Mouse (Mus musculus): ENCODE measurements around the gene Ankle1. TPM values are rescaled to one million over a fixed set of nuclear protein-coding genes. Genes with fewer than 3 reads are reported as not detected.

The Ankle1 gene
- polyA plus RNA-seq, 2 experiments: 17.0 to 60.7 TPM

DNA sequence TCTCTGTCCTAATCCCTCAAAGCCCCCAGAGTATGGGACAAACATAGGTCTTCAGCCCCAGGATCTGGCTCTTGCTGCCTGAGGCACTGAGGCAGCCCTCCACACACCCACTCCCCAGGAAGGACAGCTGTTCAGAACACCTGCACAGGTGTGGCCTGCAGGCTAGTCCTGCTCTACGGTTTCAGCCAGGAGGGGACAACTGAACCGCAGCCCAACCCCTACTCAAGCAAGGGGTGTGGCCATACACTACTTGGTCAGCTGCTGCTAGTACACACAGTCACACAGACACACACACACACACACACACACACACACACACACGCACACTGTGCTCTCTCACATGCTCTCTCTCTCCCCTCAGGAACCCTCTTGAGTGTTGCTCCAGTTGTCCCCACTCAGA, 21.9 kb upstream of the Ankle1 start:
- H3K4me2 ChIP-seq (replicated peaks; ENCODE audit: low read depth, low read length, severe bottlenecking): no peak overlapping the region
- WGBS: 60% methylated on average over 3 of the region's 3 CpGs
- no peaks in the 10 kb centered on the region for H3K27me3 ChIP-seq (ENCODE audit: control insufficient read depth, insufficient read depth, low read length)
- no peak overlapping the region for H3K4me3 ChIP-seq (replicated peaks; ENCODE audit: low read length)
- no peak overlapping the region for H3K9ac ChIP-seq (ENCODE audit: low read depth, low read length, severe bottlenecking)
- H3K4me1 ChIP-seq (ENCODE audit: control insufficient read depth, insufficient read depth, low read length): peaks cover 23% of the 10 kb centered on the region
- no peaks in the 10 kb centered on the region for H3K9me3 ChIP-seq (ENCODE audit: control insufficient read depth, low read length)
- H3K27ac ChIP-seq (replicated peaks; ENCODE audit: low read depth, low read length): no peak overlapping the region
- no peak for ATAC-seq (ENCODE audit: low FRiP score, low read depth)
- no peak for DNase-seq (ENCODE audit: low spot score)
- TF ChIP-seq POLR2A (IDR thresholded peaks at IDR 0.05; ENCODE audit: borderline replicate concordance, extremely low read depth, insufficient read depth, insufficient read length): no peak
- no peaks in the 10 kb centered on the region for H3K36me3 ChIP-seq (ENCODE audit: control insufficient read depth, insufficient read depth, low read length)

DNA sequence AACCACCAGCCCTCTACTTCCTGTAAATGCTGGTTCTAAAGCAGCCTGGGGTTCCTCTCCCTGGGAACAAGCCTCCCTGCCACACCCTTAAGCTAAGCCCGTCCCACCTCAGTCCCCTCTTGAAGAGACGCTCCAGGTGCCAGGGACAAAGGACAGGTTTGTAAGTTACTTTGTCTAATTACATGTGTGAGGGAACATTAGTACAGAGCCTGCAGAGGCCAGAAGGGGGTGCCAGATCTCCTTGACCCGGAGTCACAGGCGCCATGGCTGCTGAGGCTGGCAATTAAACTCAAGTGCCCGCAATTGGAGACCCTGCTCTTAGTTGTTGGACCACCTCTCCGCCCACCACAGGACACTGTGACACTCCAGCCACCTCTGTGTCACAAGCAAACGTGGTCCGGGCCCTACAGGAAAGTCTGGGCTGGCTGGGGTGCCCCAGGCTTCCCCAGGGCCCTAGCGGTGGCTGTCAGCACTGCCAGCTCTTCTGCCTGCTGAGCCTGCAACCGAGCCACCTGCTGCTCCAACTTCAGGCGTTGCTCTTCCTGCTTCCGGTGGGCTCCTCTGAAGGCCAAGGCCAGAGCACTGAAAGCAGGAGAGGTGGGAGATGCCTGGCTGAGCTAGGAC, 20.5 kb upstream of the Ankle1 start:
- Histone ChIP-seq H3K4me1 (ENCODE audit: control insufficient read depth, insufficient read depth, low read length) (peaks cover 10% of the 10 kb centered on the region), H3K36me3 (ENCODE audit: control insufficient read depth, insufficient read depth, low read length) (no peaks in the 10 kb centered on the region), H3K9me3 (ENCODE audit: control insufficient read depth, low read length) (no peaks in the 10 kb centered on the region), H3K27me3 (ENCODE audit: control insufficient read depth, insufficient read depth, low read length) (no peaks in the 10 kb centered on the region), H3K9ac (ENCODE audit: low read depth, low read length, severe bottlenecking) (no peak overlapping the region), H3K4me3 (replicated peaks; ENCODE audit: low read length) (no peak overlapping the region), H3K4me2 (replicated peaks; ENCODE audit: low read depth, low read length, severe bottlenecking) (no peak overlapping the region), H3K27ac (replicated peaks; ENCODE audit: low read depth, low read length) (no peak overlapping the region)
- WGBS: 67% methylated on average over 12 of the region's 12 CpGs
- ATAC-seq (ENCODE audit: low FRiP score, low read depth) (no peak), DNase-seq (ENCODE audit: low spot score) (no peak)
- no peak for TF ChIP-seq POLR2A (IDR thresholded peaks at IDR 0.05; ENCODE audit: borderline replicate concordance, extremely low read depth, insufficient read depth, insufficient read length)

DNA sequence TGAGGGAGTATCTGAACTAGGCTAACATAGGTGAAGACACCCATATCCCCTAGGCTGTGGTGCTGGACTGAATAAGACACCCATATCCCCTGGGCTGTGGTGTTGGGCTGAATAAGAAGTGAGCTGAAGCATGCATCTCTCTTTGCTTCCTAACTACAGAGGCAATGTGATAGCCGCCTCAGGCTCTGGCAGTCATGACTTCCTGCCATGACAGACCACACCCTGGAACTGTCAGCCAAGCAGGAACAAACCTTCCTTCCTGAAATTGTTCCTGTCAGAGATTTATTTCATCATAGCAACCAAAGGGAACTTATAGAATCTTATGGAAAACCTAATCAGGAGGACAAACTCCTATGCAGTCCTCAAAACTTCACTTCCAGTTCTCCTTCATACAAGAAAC, 17.5 kb upstream of the Ankle1 start:
- Histone ChIP-seq H3K27ac (replicated peaks; ENCODE audit: low read depth, low read length) (no peak overlapping the region), H3K4me1 (ENCODE audit: control insufficient read depth, insufficient read depth, low read length) (no peaks in the 10 kb centered on the region), H3K36me3 (ENCODE audit: control insufficient read depth, insufficient read depth, low read length) (no peaks in the 10 kb centered on the region), H3K4me2 (replicated peaks; ENCODE audit: low read depth, low read length, severe bottlenecking) (no peak overlapping the region), H3K27me3 (ENCODE audit: control insufficient read depth, insufficient read depth, low read length) (no peaks in the 10 kb centered on the region), H3K9me3 (ENCODE audit: control insufficient read depth, low read length) (no peaks in the 10 kb centered on the region), H3K4me3 (replicated peaks; ENCODE audit: low read length) (no peak overlapping the region), H3K9ac (ENCODE audit: low read depth, low read length, severe bottlenecking) (no peak overlapping the region)
- DNase-seq (ENCODE audit: low spot score): no peak
- 88% methylated on average over 1 of the region's 1 CpGs for WGBS
- no peak for ATAC-seq (ENCODE audit: low FRiP score, low read depth)
- TF ChIP-seq POLR2A (IDR thresholded peaks at IDR 0.05; ENCODE audit: borderline replicate concordance, extremely low read depth, insufficient read depth, insufficient read length): no peak

DNA sequence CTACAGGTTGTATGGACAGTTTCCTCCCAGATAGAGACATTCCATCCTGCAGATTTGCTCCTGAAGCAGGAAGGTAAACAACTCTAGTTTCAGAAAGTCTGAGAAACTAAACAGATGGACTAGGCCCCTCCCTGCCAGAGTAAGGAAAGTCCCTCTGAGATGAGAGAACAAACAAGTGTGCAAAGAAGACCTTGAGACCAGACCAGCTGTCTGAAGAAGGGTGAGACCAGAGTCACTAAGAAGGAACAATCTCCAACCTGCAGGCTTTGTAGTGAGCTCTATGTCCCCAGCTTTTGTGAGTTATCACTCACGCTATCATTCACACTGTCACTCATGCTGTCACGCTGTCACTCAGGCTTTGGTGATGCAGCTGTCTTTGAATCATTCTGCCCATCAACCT, 14.1 kb upstream of the Ankle1 start:
- Histone ChIP-seq H3K27me3 (ENCODE audit: control insufficient read depth, insufficient read depth, low read length) (no peaks in the 10 kb centered on the region), H3K9me3 (ENCODE audit: control insufficient read depth, low read length) (no peaks in the 10 kb centered on the region), H3K4me2 (replicated peaks; ENCODE audit: low read depth, low read length, severe bottlenecking) (no peak overlapping the region), H3K4me1 (ENCODE audit: control insufficient read depth, insufficient read depth, low read length) (no peaks in the 10 kb centered on the region), H3K9ac (ENCODE audit: low read depth, low read length, severe bottlenecking) (no peak overlapping the region), H3K4me3 (replicated peaks; ENCODE audit: low read length) (no peak overlapping the region), H3K27ac (replicated peaks; ENCODE audit: low read depth, low read length) (no peak overlapping the region), H3K36me3 (ENCODE audit: control insufficient read depth, insufficient read depth, low read length) (no peaks in the 10 kb centered on the region)
- no peak for ATAC-seq (ENCODE audit: low FRiP score, low read depth)
- no peak for DNase-seq (ENCODE audit: low spot score)
- TF ChIP-seq POLR2A (IDR thresholded peaks at IDR 0.05; ENCODE audit: borderline replicate concordance, extremely low read depth, insufficient read depth, insufficient read length): no peak
- WGBS: 86% methylated on average over 2 of the region's 2 CpGs

DNA sequence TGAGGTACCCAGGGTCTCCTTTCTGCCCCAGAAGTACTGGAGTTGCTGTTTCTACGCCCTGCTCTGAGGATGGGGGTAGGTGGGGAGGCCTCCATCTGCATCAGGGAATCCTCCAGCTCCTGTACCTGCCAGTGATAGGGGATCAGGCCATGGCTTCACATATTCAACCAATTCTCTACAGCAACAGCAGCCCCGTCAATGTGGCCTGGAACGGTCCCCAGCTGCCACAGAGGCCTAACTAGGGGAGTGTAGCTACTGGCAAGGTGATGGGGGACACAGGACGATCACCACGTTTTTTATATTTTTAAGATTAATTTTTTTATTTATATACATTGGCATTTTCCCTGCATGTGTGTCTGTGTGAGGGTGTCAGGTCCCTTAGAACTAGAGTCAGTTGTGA, 13.4 kb upstream of the Ankle1 start:
- 78% methylated on average over 5 of the region's 5 CpGs for WGBS
- Histone ChIP-seq H3K4me3 (replicated peaks; ENCODE audit: low read length) (no peak overlapping the region), H3K27me3 (ENCODE audit: control insufficient read depth, insufficient read depth, low read length) (no peaks in the 10 kb centered on the region), H3K9ac (ENCODE audit: low read depth, low read length, severe bottlenecking) (no peak overlapping the region), H3K36me3 (ENCODE audit: control insufficient read depth, insufficient read depth, low read length) (no peaks in the 10 kb centered on the region), H3K4me2 (replicated peaks; ENCODE audit: low read depth, low read length, severe bottlenecking) (no peak overlapping the region), H3K9me3 (ENCODE audit: control insufficient read depth, low read length) (no peaks in the 10 kb centered on the region), H3K27ac (replicated peaks; ENCODE audit: low read depth, low read length) (no peak overlapping the region), H3K4me1 (ENCODE audit: control insufficient read depth, insufficient read depth, low read length) (peaks cover 2% of the 10 kb centered on the region; the same call in 1 of the 2 replicates)
- TF ChIP-seq POLR2A (IDR thresholded peaks at IDR 0.05; ENCODE audit: borderline replicate concordance, extremely low read depth, insufficient read depth, insufficient read length): no peak
- ATAC-seq (ENCODE audit: low FRiP score, low read depth) (no peak), DNase-seq (ENCODE audit: low spot score) (no peak)

All from limb, embryonic 14.5 days (tissue).